Mouse (Mus musculus) forebrain, embryonic 16.5 days (tissue): ENCODE data around the gene Nr2e1. TPM values are rescaled to one million over a fixed set of nuclear protein-coding genes. Genes with fewer than 3 reads are reported as not detected.
A peak's percentile ranks its signal among the peaks of the same experiment; 100 is the strongest.

Source experiments
- ATAC-seq: fragments of 200-750 bp; cut with Nextera tagmentation; 2 replicates; pipeline ENCODE4 v1.8.0; 2017; ENCODE audit warnings: mild to moderate bottlenecking, moderate library complexity
- H3K27ac ChIP-seq: fragments of 300-500 bp; sonication (generic); 2 replicates; pipeline ENCODE4 v1.5.1; 2014; ENCODE audit warnings: low read length, control low read depth
- H3K27me3 ChIP-seq: fragments of 300-500 bp; sonication (generic); replicated peaks from 2 replicates; pipeline ENCODE4 v1.6.1; 2014; ENCODE audit warnings: low read length; ENCODE audit not compliant: control insufficient read depth, insufficient read depth
- H3K36me3 ChIP-seq: fragments of 300-500 bp; sonication (generic); 2 replicates; pipeline ENCODE4 v1.6.1; 2014; ENCODE audit not compliant: control insufficient read depth, insufficient read depth
- H3K4me1 ChIP-seq: fragments of 300-500 bp; sonication (generic); replicated peaks from 2 replicates; pipeline ENCODE4 v1.6.1; 2014; ENCODE audit warnings: low read length; ENCODE audit not compliant: control insufficient read depth, insufficient read depth
- H3K4me2 ChIP-seq: fragments of 300-500 bp; sonication (generic); 2 replicates; pipeline ENCODE4 v1.6.1; 2014; ENCODE audit warnings: mild to moderate bottlenecking, low read length, control low read depth
- H3K4me3 ChIP-seq: fragments of 300-500 bp; sonication (generic); replicated peaks from 2 replicates; pipeline ENCODE4 v1.5.1; 2014; ENCODE audit warnings: mild to moderate bottlenecking, low read length, control low read depth
- H3K9ac ChIP-seq: fragments of 300-500 bp; sonication (generic); replicated peaks from 2 replicates; pipeline ENCODE4 v1.6.1; 2014; ENCODE audit warnings: low read depth, low read length, control low read depth
- H3K9me3 ChIP-seq: fragments of 300-500 bp; sonication (generic); 2 replicates; pipeline ENCODE4 v1.6.1; 2016; ENCODE audit warnings: low read length; ENCODE audit not compliant: control insufficient read depth
- WGBS: fragments of 180-500 bp; shearing (Covaris S2); extraction: QIAGEN DNeasy Blood & Tissue Kit; methylation state at CpG from one replicate; pipeline ENCODE4 v1.1.7; 2014; 5-methylcytosine and 5-hydroxymethylcytosine counted together
- polyA plus RNA-seq: library from polyadenylated mRNA; unstranded; fragments of >200 nt; fragmentation: Nextera tagmentation; extraction: Ambion mirVana; gene quantifications from 2 replicates; pipeline ENCODE4 v1.2.1, GENCODE M21; 2015

Gene Nr2e1
- polyA plus RNA-seq, result 31.2 and 33.8 TPM in 2 replicates

- WGBS, result under 1% methylated on average over 43 of the region's 43 CpGs
- Histone ChIP-seq H3K4me2 (peak within 1 kb of the TSS; percentile 89), H3K4me3 (peak within 1 kb of the TSS; percentile 48), H3K9ac (peak within 1 kb of the TSS; percentile 64), H3K4me1 (peaks cover 66% of the 10 kb centered on the region), H3K36me3 (no peaks in the 10 kb centered on the region), H3K9me3 (no peaks in the 10 kb centered on the region), H3K27me3 (peaks cover 3% of the 10 kb centered on the region), H3K27ac (peak within 1 kb of the TSS; percentile 60)
- ATAC-seq, result peak; percentile 81
Measured at GRCm38 (mm10) chr10:42583157-42583872, at the start of gene Nr2e1, which contains the start of gene Ostm1. TSS of gene Nr2e1 (minus strand) at chr10:42583632. TSS of gene Ostm1 (plus strand) at chr10:42583822.

DNA sequence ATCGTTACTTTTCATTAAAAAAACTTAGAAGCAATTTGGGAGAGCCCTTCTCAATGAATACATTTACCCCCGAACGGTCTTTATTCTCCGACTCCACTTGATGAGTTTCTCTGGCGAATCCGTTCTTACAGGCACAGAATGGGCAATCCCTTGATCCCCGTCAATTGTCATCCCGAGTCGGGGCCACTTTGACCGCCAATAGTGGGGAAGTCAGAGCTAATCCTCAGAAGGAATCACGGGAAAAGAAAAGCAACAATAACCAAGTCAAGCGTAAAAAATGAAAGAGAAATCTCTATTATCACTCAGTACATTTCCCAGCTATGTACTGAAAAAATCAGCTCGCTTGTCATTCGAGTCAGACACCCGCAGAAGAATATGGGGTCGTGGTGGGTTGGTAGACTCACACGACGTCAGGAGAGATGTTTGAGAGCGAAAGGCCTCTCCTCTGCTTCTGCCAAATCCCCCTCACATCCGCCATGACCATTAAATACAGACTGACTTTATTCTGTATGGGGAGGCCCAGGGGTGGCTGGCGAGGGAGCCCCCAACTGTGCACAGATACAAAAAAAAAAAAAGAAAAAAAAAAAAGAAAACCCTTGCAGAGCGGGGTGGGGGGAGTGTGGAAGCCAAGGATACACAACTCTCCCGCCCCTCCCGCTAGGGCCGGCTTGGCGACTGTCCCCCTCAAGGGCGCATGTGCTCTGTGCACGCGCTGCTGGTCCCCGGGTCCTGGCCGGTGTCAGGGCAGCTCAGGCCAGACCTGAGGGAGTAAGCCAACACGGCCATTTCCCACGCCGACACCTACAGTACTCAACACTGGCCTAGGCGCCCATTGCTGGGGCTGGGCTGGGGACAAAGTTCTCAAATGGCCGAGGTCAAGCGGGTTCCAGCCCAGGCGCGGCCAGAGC lies 49.3 kb upstream of the Nr2e1 start:
- Histone ChIP-seq H3K36me3 (no peaks in the 10 kb centered on the region), H3K9me3 (no peaks in the 10 kb centered on the region), H3K4me1 (peaks cover 59% of the 10 kb centered on the region), H3K4me3 (peak overlapping the region; percentile 39), H3K9ac (peak overlapping the region; percentile 48), H3K27me3 (0 out of 2 replicates have a peak, but pooled peaks cover 2% of the 10 kb centered on the region), H3K27ac (peak overlapping the region; percentile 77), H3K4me2 (peak overlapping the region; percentile 73)
- ATAC-seq, result no peak; the same call in 1 of the 2 replicates
- WGBS, result 2% methylated on average over 39 of the region's 39 CpGs

DNA sequence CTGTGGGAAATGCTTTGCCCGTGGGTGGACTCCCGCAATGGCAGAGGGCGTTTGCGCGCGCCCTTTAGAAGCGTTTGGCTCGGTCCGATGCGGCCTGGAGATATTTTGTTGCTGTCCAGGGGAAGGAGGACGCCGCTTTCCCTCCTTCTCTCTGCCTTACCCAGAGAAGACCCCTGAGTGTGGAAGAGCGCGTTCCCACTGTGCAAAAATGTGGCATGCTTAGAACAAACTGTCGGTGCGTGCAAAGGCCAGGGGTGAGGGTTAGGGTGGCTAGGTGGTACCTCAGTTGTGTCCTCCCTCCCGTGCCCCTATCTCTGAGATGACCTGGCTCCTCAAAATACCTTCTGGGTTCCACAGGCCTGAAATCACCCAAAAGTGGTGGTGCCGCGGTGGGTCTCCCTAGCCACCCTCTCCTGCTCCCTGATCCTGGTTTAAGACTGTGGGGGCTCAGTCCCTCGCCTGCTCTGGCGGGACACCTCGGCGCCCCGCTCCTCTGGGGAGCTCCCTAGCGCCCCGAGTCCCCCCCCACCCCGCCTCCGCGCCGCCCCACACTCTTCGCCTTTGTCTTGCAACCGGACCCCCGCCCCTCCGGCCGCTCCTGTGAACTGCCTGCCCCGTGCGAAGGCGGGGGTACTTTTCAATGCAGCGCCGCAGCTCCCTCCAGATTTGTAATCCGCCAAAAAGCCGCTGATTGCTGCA lies 48.5 kb upstream of the Nr2e1 start:
- Histone ChIP-seq H3K9ac (peak overlapping the region; percentile 48), H3K4me1 (peaks cover 56% of the 10 kb centered on the region), H3K4me2 (peak overlapping the region; percentile 73), H3K27ac (peak overlapping the region; percentile 77), H3K9me3 (no peaks in the 10 kb centered on the region), H3K4me3 (peak overlapping the region; percentile 39), H3K36me3 (no peaks in the 10 kb centered on the region), H3K27me3 (0 out of 2 replicates have a peak, but pooled peaks cover 2% of the 10 kb centered on the region)
- peak; percentile 26 for ATAC-seq
- WGBS, result under 1% methylated on average over 42 of the region's 42 CpGs

DNA sequence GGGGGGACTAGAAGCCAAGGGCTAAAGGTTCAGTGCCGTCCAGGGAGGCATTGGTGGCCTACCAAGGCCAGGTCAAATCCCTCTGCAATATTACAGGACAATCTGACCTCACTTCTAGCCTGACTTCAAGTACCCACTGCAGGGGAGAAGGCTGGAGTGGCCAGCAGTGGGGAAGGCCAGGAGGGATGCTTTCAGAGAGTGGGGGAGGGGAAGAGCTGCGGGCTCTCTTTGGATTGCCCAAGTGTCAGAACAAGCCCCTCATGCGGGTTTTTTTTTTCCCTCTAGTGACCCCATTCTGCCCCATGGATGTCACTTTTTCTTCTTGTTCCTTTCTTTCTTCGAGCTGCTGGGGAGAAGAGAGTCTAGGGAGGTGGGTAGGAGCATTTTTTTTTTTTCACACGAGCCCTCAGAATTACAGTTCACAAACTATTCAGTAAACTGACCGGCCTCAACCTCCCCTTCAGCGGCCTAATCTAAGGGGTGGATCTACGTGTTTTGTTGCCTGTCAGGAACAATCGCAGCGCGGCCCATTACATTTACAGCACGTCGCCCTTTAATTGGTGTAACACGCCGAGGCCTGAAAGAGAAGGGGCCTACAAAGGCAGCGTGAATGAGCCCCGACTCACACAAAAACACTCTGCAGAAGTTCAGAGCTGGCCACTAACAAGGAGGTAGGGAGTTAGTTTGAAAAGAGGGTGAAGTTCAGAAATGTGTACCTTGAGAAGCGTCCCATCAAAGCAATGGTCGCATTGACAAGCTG lies 47.3 kb upstream of the Nr2e1 start:
- no peaks in the 10 kb centered on the region for H3K9me3 ChIP-seq
- no peak overlapping the region for H3K9ac ChIP-seq
- 3% methylated on average over 19 of the region's 19 CpGs for WGBS
- H3K27ac ChIP-seq, result peak overlapping the region; percentile 77
- H3K4me3 ChIP-seq, result no peak overlapping the region
- H3K27me3 ChIP-seq, result 0 out of 2 replicates have a peak, but pooled peaks cover 2% of the 10 kb centered on the region
- ATAC-seq, result peak; percentile 29; the same call in 1 of the 2 replicates
- peak overlapping the region; percentile 73 for H3K4me2 ChIP-seq
- H3K36me3 ChIP-seq, result no peaks in the 10 kb centered on the region
- peaks cover 49% of the 10 kb centered on the region for H3K4me1 ChIP-seq

DNA sequence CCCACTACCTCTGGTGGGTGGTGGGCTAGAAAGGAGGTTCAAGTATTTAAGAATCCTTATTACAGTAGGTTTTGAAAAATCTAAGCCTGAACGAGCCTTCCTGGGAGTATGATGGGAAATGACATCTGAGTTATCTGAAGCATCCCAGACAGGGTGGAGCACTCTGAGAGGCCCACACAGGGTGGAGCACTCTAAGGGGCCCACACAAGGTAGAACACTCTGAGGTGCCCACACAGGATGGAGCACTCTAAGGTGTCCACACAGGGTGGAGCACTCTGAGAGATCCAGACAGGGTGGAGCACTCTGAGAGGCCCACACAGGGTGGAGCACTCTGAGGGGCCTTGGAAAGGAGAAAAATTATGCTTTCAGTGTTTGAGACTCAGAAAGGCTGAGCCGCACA lies 42.5 kb upstream of the Nr2e1 start:
- Histone ChIP-seq H3K27me3 (0 out of 2 replicates have a peak, but pooled peaks cover 2% of the 10 kb centered on the region), H3K4me3 (no peak overlapping the region), H3K4me1 (peaks cover 2% of the 10 kb centered on the region), H3K36me3 (no peaks in the 10 kb centered on the region), H3K4me2 (no peak overlapping the region), H3K9me3 (no peaks in the 10 kb centered on the region), H3K27ac (no peak overlapping the region), H3K9ac (no peak overlapping the region)
- WGBS, result 88% methylated on average over 2 of the region's 2 CpGs
- ATAC-seq, result no peak

- peaks cover 8% of the 10 kb centered on the region for H3K4me1 ChIP-seq
Measured at GRCm38 (mm10) chr10:42618291-42618690, 34.9 kb upstream of the Nr2e1 start.

GRCm38 (mm10) chr10:42614766-42615165 lies 31.3 kb upstream of the Nr2e1 start:
- H3K9me3 ChIP-seq, result no peaks in the 10 kb centered on the region
- 39% methylated on average over 9 of the region's 9 CpGs for WGBS
- no peak overlapping the region for H3K27ac ChIP-seq
- H3K9ac ChIP-seq, result no peak overlapping the region
- H3K4me2 ChIP-seq, result no peak overlapping the region
- H3K4me3 ChIP-seq, result no peak overlapping the region
- peaks cover 12% of the 10 kb centered on the region for H3K4me1 ChIP-seq
- no peaks in the 10 kb centered on the region for H3K36me3 ChIP-seq
- H3K27me3 ChIP-seq, result peaks cover 4% of the 10 kb centered on the region; the same call in 1 of the 2 replicates
- ATAC-seq, result no peak

More at GRCm38 (mm10) chr10:42618291-42618690, 34.9 kb upstream of the Nr2e1 start:
- Histone ChIP-seq H3K27ac (no peak overlapping the region), H3K4me3 (no peak overlapping the region), H3K9me3 (no peaks in the 10 kb centered on the region), H3K27me3 (peaks cover 4% of the 10 kb centered on the region; the same call in 1 of the 2 replicates), H3K36me3 (no peaks in the 10 kb centered on the region), H3K9ac (no peak overlapping the region), H3K4me2 (no peak overlapping the region)
- 31% methylated on average over 2 of the region's 2 CpGs for WGBS
- no peak for ATAC-seq

DNA sequence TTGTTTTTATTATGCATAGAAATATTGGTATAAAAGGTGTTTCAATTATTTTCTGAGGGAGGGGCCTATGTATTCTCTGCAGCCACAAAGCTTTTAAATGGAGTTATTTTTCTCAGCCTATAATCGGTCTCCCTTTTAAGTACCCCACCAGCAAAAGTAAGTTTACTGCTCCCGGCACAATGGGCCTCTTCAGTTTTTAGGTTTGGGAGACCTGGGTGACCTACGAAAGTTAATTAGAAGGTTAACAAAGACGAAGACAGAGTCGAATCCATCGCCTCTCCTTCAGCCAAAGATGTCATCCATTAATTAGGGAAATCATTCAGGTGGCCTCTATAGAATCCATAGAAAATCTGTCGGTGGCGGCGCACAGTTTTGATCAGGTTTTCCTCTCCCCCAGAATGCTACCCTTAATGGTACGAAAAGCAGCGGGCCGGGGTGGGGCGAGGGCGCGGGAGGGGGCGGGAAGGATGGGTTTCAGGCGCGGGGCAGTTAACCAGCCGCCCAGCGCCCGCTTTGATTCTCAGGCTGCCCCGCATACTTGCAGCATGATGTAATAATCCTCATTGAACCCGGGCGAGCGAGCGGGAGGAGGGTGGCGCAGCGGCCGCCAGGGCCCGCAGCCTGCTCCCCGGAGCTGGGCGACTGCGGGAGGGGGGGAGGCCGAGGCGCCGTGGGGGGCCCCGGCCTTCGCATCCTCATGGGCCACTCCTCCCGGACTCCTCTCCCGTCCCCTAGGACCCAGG lies 30.4 kb upstream of the Nr2e1 start:
- Histone ChIP-seq H3K27ac (no peak overlapping the region), H3K27me3 (peaks cover 4% of the 10 kb centered on the region; the same call in 1 of the 2 replicates)
- WGBS, result under 1% methylated on average over 39 of the region's 40 CpGs

More for the DNA sequence above, 30.4 kb upstream of the Nr2e1 start:
- Histone ChIP-seq H3K4me2 (peak overlapping the region; percentile 89), H3K9me3 (no peaks in the 10 kb centered on the region), H3K36me3 (no peaks in the 10 kb centered on the region), H3K4me3 (peak overlapping the region; percentile 48), H3K9ac (peak overlapping the region; percentile 64), H3K4me1 (peaks cover 12% of the 10 kb centered on the region)
- peak; percentile 89 for ATAC-seq
